Mouse (Mus musculus): Measurements from ENCODE around the gene Sept12. TPM values are rescaled to one million over a fixed set of nuclear protein-coding genes. Genes with fewer than 3 reads are reported as not detected.

Gene Sept12
- total RNA-seq (2022): not detected

GRCm38 (mm10) chr16:4997553-4997952 is at the start of gene Sept12:
Sept12 (minus strand) TSS chr16:4997852.
- DNase-seq (ENCODE audit: low spot score in 2 of 2): no peak

- no peak for DNase-seq (ENCODE audit: low spot score in 2 of 2)
These were observed 47.7 kb upstream of the Sept12 start for GRCm38 (mm10) chr16:5045322-5045721.

- no peak for DNase-seq (ENCODE audit: low spot score in 2 of 2)
These were observed 39.1 kb upstream of the Sept12 start for GRCm38 (mm10) chr16:5036649-5037234.

GRCm38 (mm10) chr16:5035591-5035990 is 37.9 kb upstream of the Sept12 start:
- no peak for DNase-seq (ENCODE audit: low spot score in 2 of 2)

GRCm38 (mm10) chr16:5029847-5030246 is 32.2 kb upstream of the Sept12 start:
- no peak for DNase-seq (ENCODE audit: low spot score in 2 of 2)

- DNase-seq (ENCODE audit: low spot score in 2 of 2): no peak
These were observed 26.4 kb upstream of the Sept12 start for GRCm38 (mm10) chr16:5024021-5024420.

GRCm38 (mm10) chr16:5014578-5014977 is 16.9 kb upstream of the Sept12 start:
- DNase-seq (ENCODE audit: low spot score in 2 of 2): no peak

- peak; percentile 99 for DNase-seq (ENCODE audit: low spot score in 2 of 2)
These were observed 15.6 kb upstream of the Sept12 start, which contains the start of gene Rogdi for GRCm38 (mm10) chr16:5013054-5013838. Rogdi (minus strand) TSS chr16:5013553.

- no peak for DNase-seq (ENCODE audit: low spot score in 2 of 2)
These were observed 14.7 kb upstream of the Sept12 start for GRCm38 (mm10) chr16:5012036-5013005.

GRCm38 (mm10) chr16:5011285-5011684 is 13.6 kb upstream of the Sept12 start:
- no peak for DNase-seq (ENCODE audit: low spot score in 2 of 2)

GRCm38 (mm10) chr16:5010371-5010935 is 12.8 kb upstream of the Sept12 start:
- DNase-seq (ENCODE audit: low spot score in 2 of 2): no peak

GRCm38 (mm10) chr16:5008076-5008475 is 10.4 kb upstream of the Sept12 start:
- no peak for DNase-seq (ENCODE audit: low spot score in 2 of 2)

- DNase-seq (ENCODE audit: low spot score in 2 of 2): no peak
These were observed 9.8 kb upstream of the Sept12 start for GRCm38 (mm10) chr16:5007492-5007891.

- DNase-seq (ENCODE audit: low spot score in 2 of 2): no peak
These were observed 9.4 kb upstream of the Sept12 start, which contains the start of gene Smim22 for GRCm38 (mm10) chr16:5007067-5007466. Smim22 (plus strand) TSS chr16:5007288.

- no peak for DNase-seq (ENCODE audit: low spot score in 2 of 2)
These were observed 3.0 kb upstream of the Sept12 start for GRCm38 (mm10) chr16:5000611-5001010.

GRCm38 (mm10) chr16:4998984-4999383 is 1.3 kb upstream of the Sept12 start:
- DNase-seq (ENCODE audit: low spot score in 2 of 2): no peak

- no peak for DNase-seq (ENCODE audit: low spot score in 2 of 2)
These were observed 4.4 kb downstream of the Sept12 start for GRCm38 (mm10) chr16:4993276-4993675.

GRCm38 (mm10) chr16:4984717-4985116 is 12.9 kb downstream of the Sept12 start:
- no peak for DNase-seq (ENCODE audit: low spot score in 2 of 2)

GRCm38 (mm10) chr16:4979755-4980380 is 17.8 kb downstream of the Sept12 start:
- DNase-seq (ENCODE audit: low spot score in 2 of 2): no peak

- no peak for DNase-seq (ENCODE audit: low spot score in 2 of 2)
These were observed 19.2 kb downstream of the Sept12 start for GRCm38 (mm10) chr16:4978275-4979051.
